Mouse (Mus musculus) neural tube, embryonic 11.5 days (tissue): ENCODE results near the gene Gm11437. TPM values are rescaled to one million over a fixed set of nuclear protein-coding genes. Genes with fewer than 3 reads are reported as not detected.

Experiments
- ATAC-seq: fragments of 200-750 bp; cut with Nextera tagmentation; 2 replicates; pipeline ENCODE4 v1.8.0; 2017; ENCODE audit warnings: moderate number of reproducible peaks, mild to moderate bottlenecking, moderate TSS enrichment, moderate library complexity; ENCODE audit not compliant: insufficient read depth, low FRiP score, low TSS enrichment
- DNase-seq: peaks from one replicate; pipeline ENCODE4 v3.0.0-alpha.2; 2015; ENCODE audit warnings: low spot score
- H3K27ac ChIP-seq: fragments of 300-500 bp; sonication (generic); 2 replicates; pipeline ENCODE4 v1.5.1; 2014; ENCODE audit warnings: low read depth, mild to moderate bottlenecking, low read length
- H3K27me3 ChIP-seq: fragments of 300-500 bp; sonication (generic); 2 replicates; pipeline ENCODE4 v1.6.1; 2014; ENCODE audit warnings: mild to moderate bottlenecking, low read length, mixed read lengths; ENCODE audit not compliant: control insufficient read depth, insufficient read depth
- H3K36me3 ChIP-seq: fragments of 300-500 bp; sonication (generic); 2 replicates; pipeline ENCODE4 v1.6.1; 2014; ENCODE audit warnings: mild to moderate bottlenecking, low read length, moderate library complexity, mixed read lengths; ENCODE audit not compliant: control insufficient read depth, insufficient read depth
- H3K4me1 ChIP-seq: fragments of 300-500 bp; sonication (generic); 2 replicates; pipeline ENCODE4 v1.6.1; 2014; ENCODE audit warnings: low read length, mixed read lengths; ENCODE audit not compliant: control insufficient read depth, insufficient read depth
- H3K4me2 ChIP-seq: fragments of 300-500 bp; sonication (generic); 2 replicates; pipeline ENCODE4 v1.6.1; 2014; ENCODE audit warnings: low read depth, mild to moderate bottlenecking, moderate library complexity
- H3K4me3 ChIP-seq: fragments of 300-500 bp; sonication (generic); 2 replicates; pipeline ENCODE4 v1.5.1; 2014; ENCODE audit warnings: low read depth, low read length
- H3K9ac ChIP-seq: fragments of 300-500 bp; sonication (generic); 2 replicates; pipeline ENCODE4 v1.6.1; 2014; ENCODE audit warnings: mild to moderate bottlenecking, low read length
- H3K9me3 ChIP-seq: fragments of 300-500 bp; sonication (generic); 2 replicates; pipeline ENCODE4 v1.6.1; 2016; ENCODE audit warnings: low read length; ENCODE audit not compliant: control insufficient read depth
- WGBS: fragments of 180-500 bp; shearing (Covaris S2); extraction: QIAGEN DNeasy Blood & Tissue Kit; methylation state at CpG from one replicate; pipeline ENCODE4 v1.1.7; 2014; 5-methylcytosine and 5-hydroxymethylcytosine counted together
- polyA plus RNA-seq: library from polyadenylated mRNA; unstranded; fragments of >200 nt; fragmentation: Nextera tagmentation; extraction: Ambion mirVana; gene quantifications from 2 replicates; pipeline ENCODE4 v1.2.1, GENCODE M21; 2014

Gene Gm11437
- polyA plus RNA-seq, 1 experiment from 2014 or later: not detected

DNA sequence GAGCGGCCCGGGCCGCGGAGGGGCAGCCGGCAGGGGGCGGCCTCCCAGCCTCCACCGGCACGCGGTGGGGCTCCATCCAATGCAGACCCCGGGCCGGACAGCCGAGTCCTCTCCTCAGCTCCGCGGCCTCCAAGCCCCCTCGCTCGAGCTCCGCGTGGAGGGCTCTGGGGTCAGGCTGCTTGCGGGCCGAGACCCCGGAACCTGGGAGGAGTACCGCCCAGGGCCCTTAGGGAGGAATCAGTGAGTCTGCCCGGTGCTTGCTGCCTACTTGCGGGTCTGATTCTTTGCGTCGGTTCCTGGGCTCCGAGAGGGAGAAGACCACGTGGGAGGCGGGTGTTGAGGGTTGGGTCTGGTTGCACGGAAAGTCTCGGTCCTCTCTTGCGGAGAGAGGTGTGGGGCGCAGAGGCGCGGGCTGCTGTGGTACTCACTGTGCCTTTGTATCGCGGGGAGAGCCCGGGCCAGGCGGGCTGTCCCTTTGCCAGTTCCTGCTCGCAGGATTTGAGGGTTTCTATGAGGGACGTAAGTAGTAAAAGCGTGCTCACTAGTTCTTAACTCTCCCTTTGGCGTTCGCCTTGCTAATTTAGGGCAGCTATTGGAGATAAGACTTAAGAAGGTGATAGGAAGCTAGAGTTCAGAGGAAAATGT lies 12.8 kb upstream of the Gm11437 start:
- peak overlapping the region; percentile 75 for H3K4me3 ChIP-seq
- peak overlapping the region; percentile 75 for H3K4me2 ChIP-seq
- H3K36me3 ChIP-seq: no peaks in the 10 kb centered on the region
- H3K27ac ChIP-seq: peak overlapping the region; percentile 91
- DNase-seq (no peak), ATAC-seq (peak; percentile 64)
- under 1% methylated on average over 44 of the region's 44 CpGs for WGBS
- H3K9ac ChIP-seq: peak overlapping the region; percentile 74
- peaks cover 8% of the 10 kb centered on the region for H3K4me1 ChIP-seq
- no peaks in the 10 kb centered on the region for H3K9me3 ChIP-seq
- H3K27me3 ChIP-seq: no peaks in the 10 kb centered on the region

DNA sequence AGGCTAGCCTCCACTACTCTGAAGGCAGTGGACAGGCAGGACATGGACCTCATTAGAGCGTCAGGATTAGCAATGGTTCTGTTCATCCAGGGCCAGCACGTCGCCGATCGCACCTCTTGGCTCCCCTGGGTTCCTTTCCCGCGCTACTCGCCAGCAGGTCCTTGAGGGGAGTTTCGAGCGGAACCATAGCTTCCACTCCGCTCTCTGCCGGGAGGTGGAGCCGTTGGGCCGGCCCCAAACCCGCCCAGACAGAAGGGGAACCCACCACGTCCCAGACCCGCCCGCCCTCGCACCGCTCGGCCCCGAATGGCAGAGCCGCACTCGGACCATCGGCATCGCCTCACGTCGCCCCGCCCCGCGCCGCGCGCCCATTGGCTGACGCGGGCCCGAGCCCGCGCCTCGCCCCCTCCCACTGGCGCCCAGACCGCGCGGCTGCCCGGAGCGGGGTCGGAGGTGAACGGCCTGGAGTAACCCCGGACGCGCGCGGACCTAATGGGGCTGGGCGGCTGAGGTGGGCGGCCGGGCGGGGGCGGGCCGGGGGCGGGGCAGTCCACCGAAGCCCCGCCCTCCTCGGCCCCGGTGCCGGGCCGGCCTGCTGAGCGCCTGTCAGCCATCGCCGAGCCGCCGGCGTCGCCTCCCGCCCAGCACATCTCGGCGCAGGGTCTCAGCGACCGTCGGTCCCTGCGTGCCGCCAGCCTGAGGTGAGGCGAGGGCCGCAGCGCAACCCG lies 12.1 kb upstream of the Gm11437 start:
- DNase-seq (peak; percentile 98), ATAC-seq (peak; percentile 97)
- under 1% methylated on average over 54 of the region's 85 CpGs for WGBS
- Histone ChIP-seq H3K36me3 (no peaks in the 10 kb centered on the region), H3K4me1 (peaks cover 8% of the 10 kb centered on the region), H3K27me3 (no peaks in the 10 kb centered on the region), H3K27ac (peak overlapping the region; percentile 91), H3K9ac (peak overlapping the region; percentile 74), H3K9me3 (no peaks in the 10 kb centered on the region), H3K4me3 (peak overlapping the region; percentile 75), H3K4me2 (peak overlapping the region; percentile 75)

DNA sequence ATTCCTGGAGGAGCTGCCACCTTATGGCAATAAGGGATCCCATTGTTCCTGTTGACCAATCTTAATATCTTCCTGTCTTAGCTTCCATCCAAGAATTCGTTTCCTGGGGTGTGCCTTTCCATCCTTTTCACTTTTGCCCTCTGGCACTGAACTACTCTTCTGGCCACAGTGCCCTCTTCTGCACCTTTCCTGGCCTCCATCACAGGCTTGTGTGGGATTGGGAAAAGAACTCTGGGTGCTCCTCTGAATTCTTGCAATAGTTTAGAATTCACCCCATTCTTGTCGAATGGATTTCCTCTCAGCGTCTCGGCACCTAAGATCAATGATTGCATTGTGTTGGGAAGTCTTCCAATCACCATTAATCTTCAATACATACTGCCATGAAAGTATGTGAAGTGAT lies 11.3 kb upstream of the Gm11437 start:
- no peak for ATAC-seq
- H3K36me3 ChIP-seq: no peaks in the 10 kb centered on the region
- H3K27ac ChIP-seq: 0 out of 2 replicates have a peak overlapping the region, but pooled peaks have one; percentile 91
- WGBS: 36% methylated on average over 4 of the region's 4 CpGs
- H3K9me3 ChIP-seq: no peaks in the 10 kb centered on the region
- DNase-seq: no peak
- H3K27me3 ChIP-seq: no peaks in the 10 kb centered on the region
- no peak overlapping the region for H3K9ac ChIP-seq
- H3K4me3 ChIP-seq: no peak overlapping the region
- peaks cover 8% of the 10 kb centered on the region for H3K4me1 ChIP-seq
- H3K4me2 ChIP-seq: peak overlapping the region; percentile 75

DNA sequence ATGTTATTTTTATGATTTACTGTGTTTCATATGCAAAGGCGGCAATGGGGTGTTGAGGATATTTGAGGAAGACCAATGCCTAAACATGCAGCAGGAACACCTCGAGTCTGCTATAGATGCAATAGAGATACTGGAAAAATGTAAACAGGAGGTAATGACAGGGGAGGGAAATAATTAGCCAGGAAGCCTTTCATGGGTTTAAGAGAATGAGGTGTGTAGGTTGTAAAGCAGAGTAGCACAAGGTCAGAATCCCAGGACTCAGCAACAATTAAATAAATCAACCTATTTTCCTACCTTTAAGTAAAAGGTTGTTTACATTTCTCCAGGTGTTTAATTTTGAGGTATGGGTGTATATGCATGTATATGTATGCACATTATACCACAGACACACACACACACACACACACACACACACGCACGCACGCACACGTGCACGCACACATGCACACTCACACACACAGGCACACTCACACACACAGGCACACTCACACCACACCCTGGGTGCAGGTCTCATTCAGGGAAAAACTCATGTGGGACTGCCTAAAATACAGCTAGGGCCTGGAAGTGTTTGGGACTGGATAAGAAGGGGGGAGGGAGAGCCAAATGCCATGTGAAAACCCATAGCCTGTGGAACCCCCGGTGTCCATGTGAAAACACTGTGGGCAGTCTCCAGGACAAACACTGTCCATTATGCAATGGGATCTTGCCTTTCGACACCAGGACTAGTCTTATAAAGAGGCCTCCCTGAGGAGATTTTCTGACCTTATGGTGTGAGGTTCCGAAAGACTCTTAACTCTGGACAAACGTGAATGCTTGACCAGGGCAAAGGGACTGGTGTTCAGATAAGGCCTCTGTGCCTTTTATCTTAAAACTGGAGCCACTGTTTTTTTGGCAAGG lies 5.5 kb upstream of the Gm11437 start:
- H3K36me3 ChIP-seq: no peaks in the 10 kb centered on the region
- H3K4me3 ChIP-seq: no peak overlapping the region
- DNase-seq (no peak), ATAC-seq (no peak)
- H3K27me3 ChIP-seq: no peaks in the 10 kb centered on the region
- WGBS: 75% methylated on average over 11 of the region's 11 CpGs
- no peaks in the 10 kb centered on the region for H3K9me3 ChIP-seq
- no peaks in the 10 kb centered on the region for H3K4me1 ChIP-seq
- no peak overlapping the region for H3K4me2 ChIP-seq
- no peak overlapping the region for H3K9ac ChIP-seq
- H3K27ac ChIP-seq: no peak overlapping the region

DNA sequence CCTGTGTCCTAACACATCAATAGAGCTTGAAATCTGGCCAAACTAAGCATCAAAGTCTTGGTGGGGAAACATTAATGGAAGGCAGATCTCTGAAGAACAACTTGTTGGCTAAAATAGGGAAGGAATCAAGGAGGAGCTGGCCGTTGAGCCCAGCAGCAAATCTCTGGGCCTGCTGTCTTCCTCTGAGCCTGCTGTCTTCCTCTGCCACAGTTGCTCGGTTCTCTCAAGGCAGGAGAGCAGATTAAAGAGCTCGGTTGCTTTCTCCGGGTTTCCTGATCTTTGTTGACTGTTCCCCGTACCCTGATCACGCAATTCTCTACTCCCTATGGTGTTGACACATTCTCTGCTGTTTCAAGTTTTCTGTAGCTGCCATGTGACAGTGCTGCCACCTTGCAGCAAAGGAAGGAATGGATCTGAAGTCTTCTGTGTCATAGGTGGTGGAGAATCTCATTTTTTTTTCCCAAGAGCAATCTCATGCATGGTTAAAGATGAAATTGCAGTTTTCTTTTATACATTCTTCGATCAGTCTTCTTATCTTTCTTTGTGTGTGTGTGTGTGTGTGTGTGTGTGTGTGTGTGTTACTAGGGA lies 1.5 kb upstream of the Gm11437 start:
- Histone ChIP-seq H3K27ac (no peak overlapping the region), H3K9ac (no peak overlapping the region), H3K9me3 (no peaks in the 10 kb centered on the region), H3K27me3 (no peaks in the 10 kb centered on the region), H3K4me2 (no peak overlapping the region), H3K4me1 (no peaks in the 10 kb centered on the region), H3K4me3 (no peak overlapping the region), H3K36me3 (no peaks in the 10 kb centered on the region)
- ATAC-seq: no peak
- WGBS: 37% methylated on average over 7 of the region's 7 CpGs
- DNase-seq: no peak

DNA sequence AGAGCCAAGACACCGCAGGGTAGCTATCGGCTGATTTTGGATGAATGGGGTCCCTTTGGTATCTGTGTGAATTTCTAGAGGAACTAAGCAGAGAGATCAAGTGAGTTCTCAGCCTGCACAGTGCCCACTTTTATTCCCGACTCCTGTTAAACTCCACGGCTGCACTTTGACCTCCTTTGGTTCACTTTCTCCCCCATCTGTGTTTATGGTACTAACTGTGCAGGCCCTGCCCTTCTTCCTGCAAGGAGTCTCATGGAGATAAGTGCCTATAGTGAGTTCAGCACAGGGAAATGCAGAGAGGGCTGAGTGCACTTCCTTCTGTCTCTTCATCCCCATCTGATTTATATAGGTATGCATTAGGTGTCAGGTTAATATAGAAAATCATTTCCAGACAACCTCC lies 2.7 kb downstream of the Gm11437 start:
- H3K4me2 ChIP-seq: no peak overlapping the region
- H3K9ac ChIP-seq: no peak overlapping the region
- H3K27ac ChIP-seq: no peak overlapping the region
- no peak overlapping the region for H3K4me3 ChIP-seq
- ATAC-seq (no peak), DNase-seq (no peak)
- no peaks in the 10 kb centered on the region for H3K36me3 ChIP-seq
- no peaks in the 10 kb centered on the region for H3K9me3 ChIP-seq
- H3K4me1 ChIP-seq: no peaks in the 10 kb centered on the region
- WGBS: 71% methylated on average over 4 of the region's 4 CpGs
- H3K27me3 ChIP-seq: no peaks in the 10 kb centered on the region

DNA sequence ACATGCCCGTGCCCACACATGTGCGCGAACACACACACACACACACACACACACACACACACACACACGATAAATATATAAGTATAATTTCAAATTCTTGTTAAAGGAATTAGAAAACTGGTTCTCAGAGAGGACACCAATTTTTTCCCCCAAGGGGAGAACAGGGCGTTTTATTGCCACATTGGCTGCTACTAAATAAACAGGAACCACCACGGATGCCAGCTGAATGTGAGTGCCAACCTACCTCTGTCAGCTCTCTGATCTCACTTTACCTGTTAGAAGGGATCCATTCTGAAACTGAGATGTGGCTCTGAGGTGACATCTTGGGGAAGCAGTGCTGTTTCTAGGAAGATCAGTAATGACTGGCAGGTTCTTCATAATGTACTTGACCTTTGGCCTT lies 3.2 kb downstream of the Gm11437 start:
- no peak overlapping the region for H3K9ac ChIP-seq
- H3K4me3 ChIP-seq: no peak overlapping the region
- no peaks in the 10 kb centered on the region for H3K36me3 ChIP-seq
- 91% methylated on average over 6 of the region's 6 CpGs for WGBS
- no peak overlapping the region for H3K27ac ChIP-seq
- DNase-seq: no peak
- H3K4me2 ChIP-seq: no peak overlapping the region
- no peaks in the 10 kb centered on the region for H3K27me3 ChIP-seq
- H3K4me1 ChIP-seq: no peaks in the 10 kb centered on the region
- H3K9me3 ChIP-seq: no peaks in the 10 kb centered on the region
- no peak for ATAC-seq

DNA sequence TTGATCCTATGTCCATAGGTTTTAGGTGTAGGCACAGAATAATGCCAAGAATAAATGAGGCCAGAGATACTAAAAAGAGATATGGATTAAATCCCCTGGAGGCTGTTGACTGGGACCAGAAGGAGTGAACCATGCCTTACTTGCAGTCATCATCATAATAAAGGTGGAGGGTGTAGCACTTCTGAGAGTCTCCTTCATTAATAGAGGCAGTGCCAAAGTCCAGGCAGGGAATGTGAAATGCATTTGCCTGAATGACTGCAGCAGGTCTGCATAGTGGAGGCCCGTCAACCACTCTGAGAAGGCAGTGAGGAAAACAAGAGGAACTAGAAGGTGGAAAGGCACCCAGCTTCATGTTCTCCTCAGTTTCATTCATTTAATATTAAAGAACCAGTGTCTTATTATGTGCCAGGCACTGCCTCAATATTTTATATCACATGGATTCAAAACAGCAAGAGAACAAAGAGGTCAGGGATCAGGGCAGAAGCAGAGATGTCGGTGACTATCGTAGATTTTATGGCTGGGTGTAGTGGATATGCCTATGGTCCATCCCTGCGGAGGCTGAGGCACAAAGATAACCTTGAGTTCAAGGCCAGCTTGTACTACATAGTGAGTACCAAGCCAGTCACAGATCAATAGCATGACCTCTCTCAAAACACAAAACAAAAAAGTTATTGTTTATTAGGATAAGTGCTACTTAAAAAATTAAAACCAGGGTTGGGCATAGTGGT lies 10.6 kb downstream of the Gm11437 start:
- DNase-seq (no peak), ATAC-seq (no peak)
- H3K4me3 ChIP-seq: no peak overlapping the region
- no peaks in the 10 kb centered on the region for H3K27me3 ChIP-seq
- 91% methylated on average over 4 of the region's 4 CpGs for WGBS
- no peaks in the 10 kb centered on the region for H3K36me3 ChIP-seq
- H3K4me1 ChIP-seq: no peaks in the 10 kb centered on the region
- H3K4me2 ChIP-seq: no peak overlapping the region
- H3K9me3 ChIP-seq: no peaks in the 10 kb centered on the region
- H3K9ac ChIP-seq: no peak overlapping the region
- H3K27ac ChIP-seq: no peak overlapping the region
